Mouse (Mus musculus) CD4-positive, CD25-positive, alpha-beta regulatory T cell, adult 2 months (primary cell): ENCODE results near the gene Tenm3.

ENCODE experiments used
- DNase-seq: peaks from one replicate; pipeline ENCODE4 v3.0.0-alpha.2; 2012; ENCODE audit warnings: low read depth, low spot score

Tenm3 gene

DNA sequence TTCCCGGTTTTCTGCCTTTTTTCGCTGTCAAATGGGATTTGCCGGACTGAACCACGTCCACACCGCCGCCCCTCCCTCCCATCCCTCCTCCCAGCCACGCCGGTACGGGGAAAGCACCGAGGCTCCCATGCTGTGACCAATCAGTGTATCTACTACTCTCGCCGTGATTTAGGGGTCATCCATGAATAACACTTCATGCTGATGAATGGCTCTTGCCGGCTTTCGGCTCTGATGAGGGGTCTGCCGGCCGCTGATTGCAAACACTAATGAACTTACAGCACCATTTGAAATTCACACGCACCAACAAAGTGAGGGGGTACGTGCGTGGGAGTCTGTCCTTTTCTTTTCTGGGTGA lies at the start of gene Tenm3:
Gene Tenm3 (minus strand): TSS at position 21 of the 355 bp plus-strand sequence.
- no peak for DNase-seq

DNA sequence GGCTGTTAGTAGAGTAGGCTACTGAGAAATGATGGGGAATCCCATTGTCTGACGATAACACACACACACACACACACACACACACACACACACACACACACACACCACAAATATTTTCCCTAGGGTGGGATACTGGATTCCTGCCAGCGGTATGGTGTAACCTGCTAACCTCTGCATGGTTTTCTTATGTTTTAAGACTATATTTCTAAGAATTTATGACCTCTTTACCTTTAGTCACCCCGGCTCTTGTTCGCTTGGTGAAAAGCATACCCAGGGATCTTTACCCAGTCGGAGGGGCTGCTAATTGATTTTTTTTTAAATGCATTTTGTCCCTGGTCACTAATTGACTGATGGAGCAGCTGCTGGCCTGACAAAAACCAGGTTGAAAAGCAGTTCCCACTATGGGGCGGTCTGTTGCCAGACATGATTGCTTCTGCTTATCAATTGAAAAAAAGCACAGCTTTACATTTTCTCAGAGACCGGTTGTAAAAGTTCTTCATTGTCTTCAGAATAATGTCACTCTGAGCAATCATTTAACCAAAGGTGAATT lies 46.5 kb upstream of the Tenm3 start:
- no peak for DNase-seq

DNA sequence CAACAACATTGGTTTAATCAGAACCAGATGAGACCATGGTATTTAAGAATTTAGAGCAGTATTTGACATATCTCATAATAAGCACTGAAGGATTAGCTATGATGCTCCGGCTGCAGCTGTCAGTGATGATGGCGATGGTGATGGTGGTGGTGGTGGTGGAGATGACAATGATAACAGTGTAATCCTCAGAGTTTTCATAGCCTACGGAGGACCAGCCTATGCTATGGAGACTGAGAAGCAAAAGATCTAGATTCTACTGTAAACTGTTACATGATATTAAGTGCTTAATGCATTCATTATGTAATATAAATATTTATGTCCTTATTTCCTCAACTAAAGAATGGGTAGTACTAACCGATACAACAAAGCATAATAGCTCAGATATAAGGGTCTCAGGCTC lies 40.5 kb upstream of the Tenm3 start:
- no peak for DNase-seq

DNA sequence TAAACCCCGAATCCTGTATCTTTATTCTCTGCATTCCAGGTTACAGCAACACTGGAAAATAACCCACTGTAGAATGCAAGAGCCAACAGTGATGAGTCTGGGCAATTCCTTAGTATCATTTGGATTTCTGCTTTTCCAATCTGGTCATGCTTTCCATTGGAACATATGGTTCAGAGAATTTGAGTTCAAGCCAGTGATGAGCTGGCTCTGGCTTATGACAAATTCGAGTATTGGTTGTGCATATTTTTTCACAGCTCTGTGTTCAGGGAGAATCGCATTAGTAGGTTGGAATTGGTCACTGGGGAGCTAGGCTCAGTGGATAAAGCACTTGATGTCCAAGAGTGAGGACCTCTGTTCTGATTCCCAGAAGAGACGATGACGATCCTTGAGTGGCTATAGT lies 36.8 kb upstream of the Tenm3 start:
- no peak for DNase-seq

DNA sequence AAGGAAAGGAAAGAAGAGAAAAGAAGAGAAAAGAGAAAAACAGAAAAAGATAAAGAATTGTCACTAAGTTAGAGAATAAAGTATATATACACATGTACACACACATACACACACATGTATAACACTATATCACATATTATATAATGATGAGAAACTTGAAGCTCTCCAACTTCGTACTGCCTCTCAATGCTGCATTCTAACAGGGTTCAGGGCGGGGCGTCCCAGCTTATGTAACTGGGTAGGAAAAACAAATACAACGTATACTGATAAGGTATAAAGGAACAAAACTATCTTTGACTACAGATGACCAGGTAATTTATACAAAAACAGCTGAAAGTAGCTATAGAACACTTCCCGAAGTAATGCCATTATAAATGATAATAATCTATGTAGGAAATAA lies 22.2 kb upstream of the Tenm3 start:
- no peak for DNase-seq

DNA sequence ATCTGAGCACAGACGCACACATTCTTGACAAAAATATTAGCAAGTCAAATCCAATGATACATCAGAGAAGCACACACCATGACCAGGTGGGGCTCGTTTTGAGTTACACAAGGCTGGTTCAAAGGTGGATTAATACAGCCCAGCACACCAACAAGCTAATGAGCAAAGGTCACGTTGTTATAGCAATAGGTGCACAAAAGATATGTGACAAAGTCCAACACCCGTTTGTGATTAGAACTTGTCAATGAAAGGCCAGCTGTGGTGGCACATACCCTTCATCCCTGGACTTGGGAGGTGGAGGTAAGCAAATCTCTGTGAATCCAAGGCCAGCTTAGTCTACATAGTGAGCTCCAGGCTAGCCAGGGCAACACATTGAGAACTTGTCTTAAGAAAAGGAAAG lies 21.7 kb upstream of the Tenm3 start:
- no peak for DNase-seq

DNA sequence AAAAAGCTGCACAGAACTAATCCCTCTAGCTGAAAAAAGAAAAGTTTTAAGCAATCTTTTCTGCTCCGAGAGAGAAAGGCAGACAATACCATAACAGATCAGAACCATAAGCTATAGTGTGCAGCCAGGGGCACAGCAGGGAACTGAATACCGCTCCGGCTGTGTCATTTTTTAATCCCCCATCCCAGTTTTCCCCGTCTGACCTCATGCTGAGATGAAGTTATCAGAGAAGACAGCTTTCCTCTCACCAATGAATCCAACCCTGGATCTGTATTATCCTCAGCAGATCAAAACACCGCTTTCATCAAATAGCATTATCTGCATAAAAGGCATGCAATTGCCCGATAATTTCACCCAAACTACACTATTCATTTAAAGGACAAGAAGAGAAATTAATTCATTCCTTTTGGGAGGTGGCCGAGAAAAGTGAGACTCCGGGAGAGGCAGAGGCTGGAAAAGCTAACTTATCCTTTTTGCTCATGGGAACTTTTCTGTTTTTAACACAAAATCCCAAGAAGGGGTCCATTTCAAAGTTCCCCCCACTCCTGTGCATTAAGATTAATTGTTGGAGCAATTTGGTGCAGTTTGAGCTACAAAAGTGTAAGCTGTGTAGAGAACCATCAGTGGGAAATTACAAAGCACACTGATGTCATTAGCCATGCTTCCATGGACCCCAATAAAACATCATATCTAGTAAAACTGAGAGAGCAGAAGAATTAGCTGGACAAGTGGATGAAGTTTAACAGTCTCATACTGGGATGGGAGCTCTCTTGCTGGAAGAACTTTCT lies 6.7 kb upstream of the Tenm3 start:
- DNase-seq = no peak

DNA sequence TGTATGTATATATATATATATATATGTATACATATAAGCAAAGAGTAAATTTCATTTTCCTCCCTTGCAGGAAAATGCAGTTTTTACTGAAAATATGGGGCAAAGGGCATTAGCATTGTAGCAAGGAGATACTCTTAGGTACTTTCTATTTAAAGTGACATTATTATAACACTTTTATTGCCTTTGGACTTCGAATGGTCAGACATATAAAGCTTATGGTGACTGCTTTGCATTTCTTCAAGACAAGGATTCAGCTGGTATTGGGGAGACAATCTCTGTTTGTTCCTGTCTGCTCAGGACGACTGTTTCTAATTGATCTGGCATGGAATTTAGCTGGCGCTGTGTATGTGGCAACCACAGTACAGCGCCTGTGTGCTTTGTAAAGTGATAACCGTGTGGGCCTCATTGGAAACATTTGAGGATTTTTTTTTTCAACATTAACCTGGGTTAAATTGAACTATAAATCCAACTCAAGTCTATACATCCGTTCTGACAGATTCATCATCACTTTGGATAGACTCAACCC lies 5.4 kb upstream of the Tenm3 start:
- DNase-seq = no peak

DNA sequence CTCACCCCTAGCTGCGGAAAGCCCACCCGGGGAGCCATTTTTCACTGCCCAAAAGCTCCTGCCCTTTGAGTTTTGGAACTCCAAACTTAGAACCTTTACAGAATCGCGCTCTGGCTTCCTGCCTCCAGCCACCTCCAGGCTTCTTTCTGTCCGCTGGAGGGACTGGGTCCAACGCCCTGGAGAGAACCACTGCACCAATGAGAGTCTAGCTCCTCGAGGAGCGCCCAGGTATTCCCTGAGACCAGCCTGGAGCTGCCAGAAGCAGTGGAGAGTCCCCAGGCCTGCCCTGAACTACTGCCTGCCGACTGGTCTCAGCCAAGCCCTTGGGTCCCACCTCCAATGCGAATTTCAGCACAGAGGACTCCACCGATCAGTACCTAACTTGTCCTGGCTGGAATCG lies 1.2 kb upstream of the Tenm3 start:
- no peak for DNase-seq

DNA sequence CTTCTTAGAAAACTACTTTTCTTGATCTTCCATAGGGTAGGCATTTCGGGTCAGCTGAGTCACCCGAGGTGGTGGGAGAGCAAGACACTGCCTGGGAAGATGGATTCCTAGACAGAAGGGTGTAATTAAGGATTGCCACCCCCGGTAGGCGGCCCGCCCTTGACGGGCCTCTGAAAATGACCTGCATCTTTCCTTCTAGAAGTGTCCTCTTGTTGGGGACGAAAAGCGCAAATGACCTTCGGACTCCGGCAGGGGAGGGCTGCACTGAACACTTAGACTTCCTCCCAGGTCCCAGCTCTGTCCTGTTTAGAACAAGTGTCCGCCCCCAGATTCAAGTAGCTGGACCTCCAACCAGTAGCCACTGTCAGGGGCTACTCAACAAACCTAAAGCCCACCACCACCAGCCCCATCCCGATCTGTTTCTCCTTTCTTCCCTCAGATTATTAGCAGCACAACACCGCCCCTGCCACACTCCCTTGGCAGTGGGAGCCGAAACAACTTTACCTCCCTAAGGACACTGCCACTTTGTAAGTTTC lies 687 bp upstream of the Tenm3 start:
- no peak for DNase-seq

DNA sequence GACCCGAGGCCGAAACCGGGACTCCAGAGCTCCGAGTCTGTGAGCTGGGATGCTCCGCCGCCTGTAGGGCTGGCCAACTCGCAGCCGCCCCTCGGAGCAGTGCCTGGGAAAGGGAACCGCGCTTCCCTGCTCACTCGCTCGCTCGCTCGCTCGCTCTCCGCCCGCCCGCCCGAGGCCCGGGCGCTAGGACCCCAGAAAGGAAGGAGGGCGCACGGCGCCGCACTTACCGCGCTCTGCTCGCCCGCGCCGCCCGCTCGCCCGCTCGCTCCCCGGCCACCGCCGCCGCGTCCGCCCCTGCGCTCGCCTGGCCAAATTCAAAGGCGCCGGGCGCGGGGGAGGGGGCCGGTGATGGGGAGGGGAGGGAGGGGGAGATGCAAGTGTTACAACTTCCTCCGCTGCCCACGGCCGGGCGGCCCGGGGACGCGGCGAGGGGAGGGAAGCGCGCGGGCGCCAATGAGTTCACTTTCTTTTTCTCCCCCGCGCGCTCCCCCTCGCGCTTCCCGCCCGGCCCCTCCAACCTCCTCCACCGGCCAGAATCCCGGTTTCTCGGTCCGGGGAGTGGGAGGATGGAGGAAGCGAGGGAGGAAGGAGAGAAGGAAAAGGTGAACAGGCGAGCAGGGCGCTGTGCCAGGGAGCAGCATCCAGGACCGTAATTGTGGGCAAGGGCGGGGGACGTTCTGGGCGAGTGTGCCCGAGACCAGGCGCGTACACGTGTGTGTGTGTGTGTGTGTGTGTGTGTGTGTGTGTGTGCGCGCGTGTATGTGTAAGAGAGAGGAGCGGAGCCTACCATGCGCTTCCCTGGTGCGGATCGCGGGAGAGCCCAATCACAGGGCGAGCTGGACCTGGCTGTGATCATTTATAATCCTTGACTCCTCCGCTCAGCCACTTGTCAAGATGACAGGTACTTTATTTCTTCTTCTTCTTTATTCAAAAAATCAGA lies 490 bp downstream of the Tenm3 start:
- DNase-seq = no peak

DNA sequence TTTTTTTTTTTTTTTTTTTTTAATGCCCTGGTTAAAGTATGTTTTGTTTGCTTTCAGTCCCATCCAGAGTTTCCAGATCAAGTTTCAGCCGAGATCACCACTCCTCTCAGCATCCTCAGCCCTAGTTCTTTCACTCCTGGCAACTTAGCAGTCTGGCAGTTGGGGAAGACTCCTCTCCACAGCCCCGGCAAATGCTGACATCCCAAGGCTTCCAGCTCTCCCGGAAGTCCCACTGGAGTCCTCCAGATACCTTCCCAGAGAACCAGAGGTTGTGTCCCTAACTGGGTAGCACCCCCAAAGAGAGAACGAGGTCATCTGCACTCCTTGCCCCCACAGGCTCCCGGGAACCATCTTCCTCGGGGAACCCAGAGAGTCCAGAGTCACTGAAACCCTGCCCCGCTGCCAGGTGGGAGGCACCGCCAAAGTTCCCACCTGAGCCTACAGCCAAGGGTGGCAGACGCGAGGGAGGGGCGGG lies 1.2 kb downstream of the Tenm3 start:
- DNase-seq = no peak

DNA sequence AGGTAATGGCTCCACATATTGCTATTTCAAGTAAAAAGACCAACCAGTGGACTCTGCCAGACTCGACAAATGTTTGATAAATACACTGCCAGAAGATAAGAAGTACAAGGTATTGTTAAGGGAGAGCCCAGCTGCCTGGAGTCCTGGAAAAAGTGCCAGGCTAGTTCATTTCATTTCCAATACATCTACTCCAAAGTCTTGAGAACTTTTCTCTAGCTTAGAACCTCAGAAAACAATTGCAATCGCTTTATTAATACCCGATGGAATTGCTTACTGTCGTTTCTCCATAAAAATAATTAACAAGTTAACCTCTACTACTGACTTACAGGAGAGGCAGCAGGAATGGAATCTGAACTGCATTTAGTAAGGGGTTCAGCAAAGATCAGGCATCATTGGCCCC lies 1.7 kb downstream of the Tenm3 start:
- DNase-seq = no peak

DNA sequence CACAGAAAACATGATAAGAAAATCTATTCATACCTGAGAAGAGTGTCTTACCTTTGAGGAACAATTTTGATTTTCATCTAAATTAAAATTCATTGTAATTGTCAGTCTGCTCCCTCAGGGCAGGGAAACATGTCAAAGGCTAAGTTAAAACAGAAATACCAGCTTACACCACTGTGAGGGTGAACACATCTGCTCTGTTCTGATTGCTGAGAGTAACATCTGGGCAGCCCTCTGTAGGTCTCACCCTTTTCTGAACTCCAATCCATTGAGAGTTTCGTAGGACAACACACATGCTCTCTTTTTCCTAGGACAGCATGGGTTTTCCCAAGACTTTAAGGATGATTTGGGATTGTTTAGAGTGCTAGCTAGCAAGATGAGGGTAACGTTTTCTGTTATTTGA lies 8.0 kb downstream of the Tenm3 start:
- no peak for DNase-seq

DNA sequence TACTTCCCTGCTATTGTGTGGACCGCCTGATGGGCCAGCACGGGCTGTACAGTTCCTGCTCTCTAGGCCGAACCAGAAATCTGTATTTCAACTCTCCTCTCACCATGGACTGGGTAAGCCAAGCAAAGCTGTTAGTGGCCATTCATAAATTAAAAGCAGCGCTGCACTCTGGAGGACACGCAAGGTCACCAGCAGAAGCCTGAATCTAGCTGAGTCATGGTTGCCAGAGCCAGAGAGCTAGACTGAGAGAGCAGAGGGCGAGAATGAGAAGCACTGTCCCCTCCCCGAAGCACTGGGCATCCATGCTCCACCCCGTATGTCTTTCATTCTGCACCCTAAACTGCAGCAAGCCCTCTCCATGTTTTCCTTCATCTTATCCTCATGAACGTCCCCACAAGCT lies 16.3 kb downstream of the Tenm3 start:
- no peak for DNase-seq

DNA sequence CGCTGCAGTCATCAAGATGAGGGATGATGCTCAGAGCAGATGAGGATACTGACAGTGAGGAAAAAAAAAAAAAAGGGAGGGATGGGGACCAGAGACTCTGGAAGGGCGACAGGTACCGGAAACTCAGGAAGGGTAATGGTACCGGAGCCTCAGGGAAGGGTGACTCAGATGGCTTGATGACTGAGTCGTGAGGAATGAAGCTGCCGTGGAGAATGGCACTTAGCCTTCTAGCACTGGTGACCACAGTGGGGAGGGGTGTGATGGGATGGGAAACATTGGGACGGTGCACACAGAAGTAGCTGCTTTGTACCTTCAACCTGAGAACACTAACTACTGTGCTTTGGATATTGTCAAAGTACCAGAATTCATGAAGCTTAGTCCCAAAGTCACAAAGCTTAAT lies 18.1 kb downstream of the Tenm3 start:
- DNase-seq = no peak

DNA sequence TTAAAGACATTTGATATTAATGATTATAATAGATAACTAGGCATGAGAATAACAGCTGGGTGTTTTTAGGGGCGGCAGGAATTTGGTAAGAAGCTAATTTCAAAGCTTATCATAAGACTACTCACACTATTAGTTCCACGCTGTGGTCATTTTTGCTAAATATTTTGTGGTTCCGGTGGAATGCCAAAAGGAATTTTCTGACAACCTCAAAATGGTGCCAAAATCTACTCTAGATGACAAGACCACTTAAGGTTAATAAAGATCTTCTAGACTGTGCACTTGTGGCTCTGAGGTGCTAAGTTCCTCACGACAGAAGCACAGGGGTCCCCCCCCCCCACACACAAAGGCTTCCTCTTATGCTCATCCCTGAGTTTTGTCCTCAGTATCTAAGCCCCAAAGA lies 21.5 kb downstream of the Tenm3 start:
- no peak for DNase-seq

DNA sequence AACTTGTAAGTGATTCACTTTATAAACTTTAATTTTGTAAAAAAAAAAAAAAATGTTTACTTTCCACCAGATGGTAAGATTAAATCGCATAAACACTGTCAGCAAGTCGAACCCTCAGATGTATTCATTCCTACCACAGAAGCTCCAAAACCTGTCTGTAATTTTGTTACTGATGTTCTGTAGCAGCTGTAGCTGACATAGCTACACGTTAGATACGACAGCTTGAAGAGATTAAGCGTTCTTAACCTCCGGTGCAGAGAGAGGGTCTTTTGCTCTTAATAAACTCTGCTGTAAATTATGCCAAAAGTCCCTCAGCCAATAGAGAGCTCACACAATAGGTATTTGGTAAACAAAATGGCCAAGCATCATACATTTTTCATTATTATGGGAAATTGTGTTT lies 23.8 kb downstream of the Tenm3 start:
- no peak for DNase-seq

DNA sequence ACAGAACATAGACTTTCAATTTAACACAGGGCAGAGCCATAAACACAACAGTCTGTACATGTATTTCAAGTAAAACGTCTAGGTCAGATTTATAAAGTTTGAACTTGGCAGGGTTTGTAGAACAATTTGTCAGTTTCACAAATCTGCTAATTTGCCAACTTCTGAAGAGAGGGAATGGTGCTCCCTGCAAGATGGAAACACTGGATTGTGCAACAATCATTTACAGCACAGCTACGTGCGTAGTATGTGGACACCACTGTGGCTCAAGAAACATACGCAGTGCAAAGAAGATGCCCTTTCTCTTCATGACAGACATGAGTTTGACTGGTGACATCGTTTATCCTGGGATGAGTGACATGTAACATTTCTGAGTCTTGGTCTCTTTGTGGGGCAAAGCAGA lies 24.4 kb downstream of the Tenm3 start:
- no peak for DNase-seq

DNA sequence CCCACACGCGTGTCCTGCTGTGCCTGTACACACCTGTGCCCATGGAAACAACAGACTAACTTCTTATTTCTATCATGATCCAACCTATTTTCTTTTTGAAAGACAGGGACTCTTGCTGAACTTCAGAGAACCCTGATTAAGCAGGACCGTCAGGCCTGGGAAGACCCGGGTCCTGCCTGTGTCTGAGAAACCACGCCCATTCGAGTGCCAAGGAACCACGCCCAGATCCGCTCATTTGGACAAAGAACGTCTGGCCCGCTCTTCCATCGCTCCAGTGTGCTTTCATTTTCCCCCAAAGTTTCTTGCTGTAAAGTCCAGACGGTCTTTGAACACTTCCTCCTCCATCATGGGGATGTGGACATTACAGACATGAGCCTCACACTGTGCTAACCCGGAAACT lies 26.8 kb downstream of the Tenm3 start:
- no peak for DNase-seq

DNA sequence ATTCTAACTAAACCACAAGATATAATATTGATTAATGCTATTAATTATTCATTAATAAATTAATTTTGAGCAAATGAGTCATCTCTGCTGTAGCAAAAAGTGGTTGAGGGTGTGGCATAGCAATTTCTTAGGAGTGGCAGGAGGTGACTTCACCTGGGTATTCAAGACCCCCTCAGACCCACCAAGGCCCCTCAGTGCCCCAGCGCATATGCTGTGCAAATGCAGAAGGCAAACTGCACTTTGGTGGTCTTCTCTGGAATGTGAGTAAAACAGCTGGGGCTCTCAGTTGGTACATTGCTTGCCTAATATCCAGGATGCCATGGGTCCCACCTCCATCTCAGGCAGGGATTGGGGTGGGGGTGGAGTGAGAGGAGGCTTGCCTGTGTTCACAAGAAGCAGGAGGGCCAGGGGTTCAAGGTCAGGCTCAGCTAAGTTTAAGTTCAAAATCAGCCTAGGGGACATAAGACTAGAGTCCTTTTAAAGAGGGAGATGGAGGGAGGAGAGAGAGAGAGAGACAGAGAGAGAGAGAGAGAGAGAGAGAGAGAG lies 31.5 kb downstream of the Tenm3 start:
- DNase-seq = no peak

DNA sequence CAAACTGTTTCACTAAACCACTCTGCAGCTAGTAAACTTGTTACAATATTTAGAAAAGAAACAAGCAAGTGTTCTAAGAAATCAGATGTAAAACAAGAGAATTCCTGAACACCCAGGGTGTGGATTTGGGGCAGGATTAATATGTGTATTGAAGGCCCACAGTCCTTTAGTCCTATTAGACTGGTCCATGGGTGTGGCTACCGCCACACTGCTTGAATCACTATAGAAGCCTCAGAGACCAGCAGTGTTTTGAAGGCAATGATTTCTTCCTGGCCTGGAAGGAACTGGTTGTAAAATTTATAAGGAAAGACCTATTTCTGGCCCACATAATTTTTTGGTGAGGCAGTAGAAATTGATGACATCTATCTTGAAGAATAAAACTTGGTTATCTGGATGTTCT lies 33.1 kb downstream of the Tenm3 start:
- no peak for DNase-seq
